Mouse (Mus musculus): ENCODE measurements around the gene Ube4a.

DNA sequence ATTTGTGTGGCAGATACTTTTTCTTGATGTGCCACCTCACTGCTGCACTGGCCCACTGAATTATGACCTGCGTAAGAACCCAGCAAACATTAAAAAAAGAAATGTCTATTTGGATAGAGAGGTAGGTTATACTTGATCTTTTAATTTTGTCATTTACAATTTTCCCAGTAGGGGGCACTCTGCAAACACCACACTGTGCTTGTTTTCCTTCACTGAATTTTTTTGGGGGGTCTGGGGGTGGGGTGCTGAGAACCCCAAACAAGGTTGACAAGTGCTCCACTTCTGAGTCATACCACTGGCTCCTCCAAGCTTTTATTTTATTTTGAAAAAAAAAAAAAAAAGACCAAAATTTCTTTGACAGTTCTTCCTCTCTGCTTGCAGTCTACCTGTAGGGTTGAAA lies 4.0 kb upstream of the Ube4a start:
- TF ChIP-seq CTCF (IDR thresholded peaks at IDR 0.05; ENCODE audit: low read depth, low read length), result no peak
- no peak for TF ChIP-seq GATA1 (IDR thresholded peaks at IDR 0.05; ENCODE audit: borderline replicate concordance, low read length)
- no peak for TF ChIP-seq POLR2AphosphoS5 (IDR thresholded peaks at IDR 0.05; ENCODE audit: insufficient replicate concordance, low read depth, low read length)
- no peak for TF ChIP-seq GATA2 (IDR thresholded peaks at IDR 0.05; ENCODE audit: borderline replicate concordance, low read depth, low read length)
- TF ChIP-seq TAL1 (conservative IDR thresholded peaks at IDR 0.05; ENCODE audit: low read depth, low read length), result no peak

Measured in G1E (cell line).